Mouse (Mus musculus) heart, embryonic 16.5 days (tissue): ENCODE data around the gene Prkag1. TPM values are rescaled to one million over a fixed set of nuclear protein-coding genes. Genes with fewer than 3 reads are reported as not detected.

Experiments used
- ATAC-seq: fragments of 200-750 bp; cut with Nextera tagmentation; replicated peaks from 2 replicates; pipeline ENCODE4 v1.8.0; 2017; ENCODE audit warnings: moderate number of reproducible peaks; ENCODE audit not compliant: insufficient read depth, low FRiP score; ENCODE audit errors: extremely low read depth
- H3K27ac ChIP-seq: fragments of 300-500 bp; sonication (generic); 2 replicates; pipeline ENCODE4 v1.5.1; 2014; ENCODE audit warnings: mild to moderate bottlenecking, low read length, control low read depth, moderate library complexity
- H3K27me3 ChIP-seq: fragments of 300-500 bp; sonication (generic); 2 replicates; pipeline ENCODE4 v1.6.1; 2014; ENCODE audit warnings: low read length, mixed read lengths; ENCODE audit not compliant: control insufficient read depth, insufficient read depth
- H3K36me3 ChIP-seq: fragments of 300-500 bp; sonication (generic); 2 replicates; pipeline ENCODE4 v1.6.1; 2014; ENCODE audit not compliant: control insufficient read depth, insufficient read depth
- H3K4me1 ChIP-seq: fragments of 300-500 bp; sonication (generic); 2 replicates; pipeline ENCODE4 v1.6.1; 2014; ENCODE audit warnings: low read length, mixed read lengths; ENCODE audit not compliant: control insufficient read depth, insufficient read depth
- H3K4me2 ChIP-seq: fragments of 300-500 bp; sonication (generic); 2 replicates; pipeline ENCODE4 v1.6.1; 2014; ENCODE audit warnings: low read depth, mild to moderate bottlenecking, control low read depth, low read length
- H3K4me3 ChIP-seq: fragments of 300-500 bp; sonication (generic); 2 replicates; pipeline ENCODE4 v1.5.1; 2014; ENCODE audit warnings: mild to moderate bottlenecking, control low read depth, low read length
- H3K9ac ChIP-seq: fragments of 300-500 bp; sonication (generic); 2 replicates; pipeline ENCODE4 v1.6.1; 2014; ENCODE audit warnings: low read length, control low read depth
- H3K9me3 ChIP-seq: fragments of 300-500 bp; sonication (generic); replicated peaks from 2 replicates; pipeline ENCODE4 v1.6.1; 2016; ENCODE audit warnings: low read length; ENCODE audit not compliant: control insufficient read depth
- WGBS: fragments of 180-500 bp; shearing (Covaris S2); extraction: QIAGEN DNeasy Blood & Tissue Kit; methylation state at CpG from one replicate; pipeline ENCODE4 v1.1.7; 2014; 5-methylcytosine and 5-hydroxymethylcytosine counted together
- polyA plus RNA-seq: library from polyadenylated mRNA; unstranded; fragments of >200 nt; fragmentation: Nextera tagmentation; extraction: Ambion mirVana; gene quantifications from 2 replicates; pipeline ENCODE4 v1.2.1, GENCODE M21; 2015

Prkag1 gene
- polyA plus RNA-seq, 1 experiment from 2014 or later: 111 TPM

- Histone ChIP-seq H3K4me1 (peaks cover 13% of the 10 kb centered on the region), H3K9ac (peak overlapping the region; percentile 63), H3K27me3 (peaks cover 54% of the 10 kb centered on the region), H3K27ac (no peak overlapping the region), H3K4me2 (peak overlapping the region; percentile 72), H3K4me3 (peak overlapping the region; percentile 48), H3K9me3 (no peaks in the 10 kb centered on the region), H3K36me3 (no peaks in the 10 kb centered on the region)
- 4% methylated on average over 36 of the region's 36 CpGs for WGBS
- no peak for ATAC-seq
Measured at GRCm38 (mm10) chr15:98772511-98773211, 58.7 kb downstream of the Prkag1 start.

DNA sequence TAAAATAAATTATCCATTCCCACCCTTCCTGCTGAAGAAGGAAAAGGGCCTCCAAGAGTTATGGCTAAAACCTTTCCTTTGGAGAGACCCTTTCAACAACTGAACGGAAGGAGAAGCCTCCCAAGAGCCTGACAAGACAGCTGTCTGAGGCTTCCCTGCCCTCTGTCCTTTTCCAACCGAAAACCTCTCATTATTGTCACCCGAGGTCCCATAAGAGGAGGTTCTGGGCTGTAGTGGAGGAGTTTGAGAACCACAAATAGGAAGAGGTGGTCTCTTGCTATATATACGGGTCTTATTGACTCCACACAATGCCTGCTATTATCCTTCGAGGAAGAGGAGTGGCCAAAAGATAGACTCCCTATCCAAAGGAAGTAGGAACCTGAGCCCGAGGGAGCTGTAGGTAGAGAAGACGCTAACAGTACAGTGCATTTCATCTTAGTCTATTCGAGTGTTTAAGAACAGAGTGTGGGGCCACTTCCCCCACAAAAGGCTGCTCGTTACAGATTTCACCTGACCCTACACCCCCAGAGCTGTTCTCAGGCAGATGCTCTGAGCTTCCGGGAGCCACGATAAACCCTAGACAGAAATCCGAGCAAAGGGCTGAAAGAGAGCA is 59.4 kb downstream of the Prkag1 start:
- Histone ChIP-seq H3K9ac (no peak overlapping the region), H3K9me3 (no peaks in the 10 kb centered on the region), H3K27ac (no peak overlapping the region), H3K27me3 (peaks cover 47% of the 10 kb centered on the region), H3K4me1 (peaks cover 6% of the 10 kb centered on the region), H3K4me2 (peak overlapping the region; percentile 72), H3K4me3 (peak overlapping the region; percentile 48), H3K36me3 (no peaks in the 10 kb centered on the region)
- ATAC-seq: no peak
- WGBS: 17% methylated on average over 12 of the region's 12 CpGs

DNA sequence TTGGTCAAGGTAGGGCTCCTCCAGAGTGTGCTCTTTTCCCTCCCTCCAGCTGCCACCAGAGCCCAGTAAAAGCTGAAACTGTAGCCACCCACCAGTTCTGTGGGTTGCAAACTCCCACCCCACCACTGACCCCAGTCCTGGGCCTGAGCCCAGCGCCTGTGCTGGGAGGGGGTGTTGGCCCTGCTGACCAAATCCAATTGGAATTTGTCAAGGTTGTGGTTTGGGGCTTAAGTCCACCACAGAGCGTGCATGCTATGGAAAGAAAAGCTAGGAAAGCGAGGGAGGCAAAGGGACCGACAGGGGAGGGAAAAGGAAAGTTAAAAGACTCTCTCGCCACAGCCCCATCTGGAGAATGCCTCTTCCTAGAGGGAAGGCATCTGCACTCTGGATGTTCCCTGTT is 63.1 kb downstream of the Prkag1 start:
- Histone ChIP-seq H3K9me3 (no peaks in the 10 kb centered on the region), H3K9ac (no peak overlapping the region), H3K4me2 (no peak overlapping the region), H3K4me3 (no peak overlapping the region), H3K4me1 (peaks cover 6% of the 10 kb centered on the region), H3K36me3 (no peaks in the 10 kb centered on the region), H3K27ac (no peak overlapping the region), H3K27me3 (peaks cover 28% of the 10 kb centered on the region)
- ATAC-seq: no peak
- WGBS: 33% methylated on average over 5 of the region's 5 CpGs

GRCm38 (mm10) chr15:98765929-98766328 is 65.4 kb downstream of the Prkag1 start:
- H3K4me3 ChIP-seq: no peak overlapping the region
- H3K9me3 ChIP-seq: no peaks in the 10 kb centered on the region
- H3K4me2 ChIP-seq: no peak overlapping the region
- no peak overlapping the region for H3K27ac ChIP-seq
- WGBS: 75% methylated on average over 4 of the region's 4 CpGs
- H3K9ac ChIP-seq: no peak overlapping the region
- no peaks in the 10 kb centered on the region for H3K36me3 ChIP-seq
- ATAC-seq: no peak
- peaks cover 12% of the 10 kb centered on the region for H3K4me1 ChIP-seq
- peaks cover 16% of the 10 kb centered on the region for H3K27me3 ChIP-seq

Other genes starting within 250 kb of the Prkag1 start
- gene Adcy6, start 221.4 kb downstream of the Prkag1 start, polyA plus RNA-seq: 39.0 and 47.1 TPM in 2 replicates
- gene Cacnb3, start 200.7 kb downstream of the Prkag1 start, polyA plus RNA-seq: 8.2 and 10.5 TPM in 2 replicates
- gene Ddx23, start 168.6 kb downstream of the Prkag1 start, polyA plus RNA-seq: 15.2 and 18.3 TPM in 2 replicates
- 1.1 and 1.7 TPM in 2 replicates for gene Rnd1, start 154.1 kb downstream of the Prkag1 start, polyA plus RNA-seq
- 0.97 and 1.0 TPM in 2 replicates for gene Ccdc65, start 123.3 kb downstream of the Prkag1 start, polyA plus RNA-seq
- gene Fkbp11, start 103.3 kb downstream of the Prkag1 start, polyA plus RNA-seq: 23.0 and 27.7 TPM in 2 replicates
- 35.8 and 36.4 TPM in 2 replicates for gene Arf3, start 68.3 kb downstream of the Prkag1 start, polyA plus RNA-seq
- gene Wnt10b, start 53.4 kb downstream of the Prkag1 start, polyA plus RNA-seq: 0.28 and 0.44 TPM in 2 replicates
- gene Wnt1, start 41.7 kb downstream of the Prkag1 start, polyA plus RNA-seq: not detected in 2 replicates
- gene Ddn, start 22.0 kb downstream of the Prkag1 start, polyA plus RNA-seq: 0.32 and 0.35 TPM in 2 replicates
- 8.5 and 8.6 TPM in 2 replicates for gene Kmt2d, start 39.7 kb upstream of the Prkag1 start, polyA plus RNA-seq
- gene Rhebl1, start 63.0 kb upstream of the Prkag1 start, polyA plus RNA-seq: 5.6 and 7.3 TPM in 2 replicates
- gene Dhh, start 67.0 kb upstream of the Prkag1 start, polyA plus RNA-seq: 2.0 and 2.5 TPM in 2 replicates
- 13.3 and 13.9 TPM in 2 replicates for gene Lmbr1l, start 86.7 kb upstream of the Prkag1 start, polyA plus RNA-seq
- gene Tuba1b, start 103.0 kb upstream of the Prkag1 start, polyA plus RNA-seq: 1,504 and 1,594 TPM in 2 replicates
- gene Gm49450, start 122.0 kb upstream of the Prkag1 start, polyA plus RNA-seq: not detected in 2 replicates
- gene Tuba1a, start 122.2 kb upstream of the Prkag1 start, polyA plus RNA-seq: 727 and 789 TPM in 2 replicates
- gene Tuba1c, start 198.4 kb upstream of the Prkag1 start, polyA plus RNA-seq: 130 and 149 TPM in 2 replicates
- gene Prph, start 223.7 kb upstream of the Prkag1 start, polyA plus RNA-seq: 1.4 and 2.4 TPM in 2 replicates
- 27.8 and 29.4 TPM in 2 replicates for gene Troap, start 243.1 kb upstream of the Prkag1 start, polyA plus RNA-seq